Mouse (Mus musculus): Measurements from ENCODE around the gene Ccdc18. TPM values are rescaled to one million over a fixed set of nuclear protein-coding genes. Genes with fewer than 3 reads are reported as not detected.

The Ccdc18 gene
- total and polyA plus RNA-seq, 3 experiments: 2.3 to 3.0 TPM; not detected in 1

GRCm38 (mm10) chr5:108250033-108250432, 117.4 kb downstream of the Ccdc18 start:
- no peak for DNase-seq (ENCODE audit: low read depth, low spot score)
- no peak overlapping the region for H3K9ac ChIP-seq (ENCODE audit: control insufficient read depth, low read depth, low read length, poor library complexity, severe bottlenecking)
- H3K9me3 ChIP-seq (replicated peaks; ENCODE audit: insufficient read depth, low read length): no peaks in the 10 kb centered on the region
- TF ChIP-seq MAFK (IDR thresholded peaks at IDR 0.05; ENCODE audit: borderline replicate concordance, low read depth, low read length): no peak
- H3K4me1 ChIP-seq (ENCODE audit: control insufficient read depth in 1 of 2, insufficient read depth in 2 of 2, low read length in 2 of 2): peaks cover 0 to 2% of the 10 kb centered on the region in 2 experiments; a peak in 1 of 4 replicates
- H3K4me3 ChIP-seq (ENCODE audit: control insufficient read depth in 1 of 2, insufficient read depth in 1 of 2, low read depth in 2 of 2, low read length in 2 of 2): no peak overlapping the region
- H3K27me3 ChIP-seq (ENCODE audit: control insufficient read depth in 1 of 2, insufficient read depth in 2 of 2, low read length in 2 of 2): no peaks in the 10 kb centered on the region; a peak in 2 of 4 replicates
- no peak overlapping the region for H3K27ac ChIP-seq (ENCODE audit: control insufficient read depth, low read depth, low read length)
- H3K79me2 ChIP-seq (ENCODE audit: control insufficient read depth, insufficient read depth, low read length, poor library complexity): no peaks in the 10 kb centered on the region
- no peaks in the 10 kb centered on the region for H3K36me3 ChIP-seq (ENCODE audit: control insufficient read depth in 1 of 2, insufficient read depth in 2 of 2, low read length in 2 of 2)

DNA sequence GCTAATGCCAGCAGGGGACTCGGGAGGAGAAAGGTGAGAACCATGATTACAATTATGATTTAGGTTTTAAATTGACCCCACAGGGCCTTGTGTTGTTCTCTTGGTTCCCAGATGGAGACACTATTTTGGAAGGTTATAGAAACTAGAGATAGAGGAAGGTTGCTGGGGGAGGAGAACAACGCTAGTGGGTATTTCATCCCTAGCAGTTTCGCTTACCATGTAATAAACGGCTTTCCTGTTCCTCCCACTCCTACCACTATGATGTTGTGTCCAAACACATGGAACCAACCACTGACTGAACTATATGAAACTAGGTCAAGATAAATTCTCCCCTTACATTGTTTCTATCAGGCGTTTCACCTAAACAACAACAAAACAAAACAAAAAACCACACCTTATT, 122.6 kb downstream of the Ccdc18 start:
- H3K79me2 ChIP-seq (ENCODE audit: control insufficient read depth, insufficient read depth, low read length, poor library complexity): no peaks in the 10 kb centered on the region
- H3K4me1 ChIP-seq (ENCODE audit: control insufficient read depth in 1 of 2, insufficient read depth in 2 of 2, low read length in 2 of 2): peaks cover 0 to 2% of the 10 kb centered on the region in 2 experiments; a peak in 1 of 4 replicates
- TF ChIP-seq MXI1 (IDR thresholded peaks at IDR 0.05; ENCODE audit: low read depth, low read length): no peak
- no peak for TF ChIP-seq E2F4 (IDR thresholded peaks at IDR 0.05; ENCODE audit: borderline replicate concordance, low read depth, low read length)
- TF ChIP-seq NELFE (IDR thresholded peaks at IDR 0.05; ENCODE audit: low read depth, low read length): no peak
- no peak for TF ChIP-seq ELF1 (IDR thresholded peaks at IDR 0.05; ENCODE audit: low read depth, low read length)
- TF ChIP-seq CTCF (IDR thresholded peaks at IDR 0.05 in 2 of 3, conservative IDR thresholded peaks at IDR 0.05 in 1 of 3; ENCODE audit: control insufficient read depth in 1 of 3, insufficient read depth in 1 of 3, low read depth in 2 of 3, low read length in 3 of 3, poor library complexity in 1 of 3, severe bottlenecking in 1 of 3): no peak
- TF ChIP-seq ZMIZ1 (IDR thresholded peaks at IDR 0.05; ENCODE audit: low read depth, low read length): no peak
- no peak for TF ChIP-seq USF1 (IDR thresholded peaks at IDR 0.05; ENCODE audit: low read depth, low read length)
- no peak for TF ChIP-seq SMC3 (IDR thresholded peaks at IDR 0.05; ENCODE audit: low read depth, low read length)
- no peak for TF ChIP-seq POLR2A (IDR thresholded peaks at IDR 0.05; ENCODE audit: control insufficient read depth in 1 of 2, insufficient read depth in 1 of 2, low read depth in 1 of 2, low read length in 2 of 2, poor library complexity in 1 of 2)
- TF ChIP-seq SIN3A (IDR thresholded peaks at IDR 0.05; ENCODE audit: low read length): no peak
- TF ChIP-seq GATA1 (IDR thresholded peaks at IDR 0.05; ENCODE audit: low read depth, low read length): no peak
- TF ChIP-seq KAT2A (conservative IDR thresholded peaks at IDR 0.05; ENCODE audit: low read depth, low read length): no peak
- TF ChIP-seq RAD21 (IDR thresholded peaks at IDR 0.05; ENCODE audit: low read depth, low read length): no peak
- TF ChIP-seq TAL1 (IDR thresholded peaks at IDR 0.05; ENCODE audit: low read length): no peak
- no peak for TF ChIP-seq BHLHE40 (IDR thresholded peaks at IDR 0.05; ENCODE audit: borderline replicate concordance, low read depth, low read length)
- no peak for TF ChIP-seq HCFC1 (IDR thresholded peaks at IDR 0.05; ENCODE audit: low read depth, low read length)
- TF ChIP-seq ZNF384 (IDR thresholded peaks at IDR 0.05; ENCODE audit: low read depth, low read length): no peak
- no peak for TF ChIP-seq MAFK (IDR thresholded peaks at IDR 0.05; ENCODE audit: borderline replicate concordance, low read depth, low read length)
- no peaks in the 10 kb centered on the region for H3K9me3 ChIP-seq (replicated peaks; ENCODE audit: insufficient read depth, low read length)
- H3K27me3 ChIP-seq (ENCODE audit: control insufficient read depth in 1 of 2, insufficient read depth in 2 of 2, low read length in 2 of 2): no peaks in the 10 kb centered on the region
- H3K27ac ChIP-seq (ENCODE audit: control insufficient read depth, low read depth, low read length): no peak overlapping the region
- H3K36me3 ChIP-seq (ENCODE audit: control insufficient read depth in 1 of 2, insufficient read depth in 2 of 2, low read length in 2 of 2): no peaks in the 10 kb centered on the region
- no peak for DNase-seq (ENCODE audit: low read depth, low spot score)
- H3K4me3 ChIP-seq (ENCODE audit: control insufficient read depth in 1 of 2, insufficient read depth in 1 of 2, low read depth in 2 of 2, low read length in 2 of 2): no peak overlapping the region
- no peak overlapping the region for H3K9ac ChIP-seq (ENCODE audit: control insufficient read depth, low read depth, low read length, poor library complexity, severe bottlenecking)

All from MEL (cell line).